ENCODE assay signal across 17 mouse cellular contexts in genomic region chr5:24237201-24237600, GRCm38 (mm10).
A peak's percentile ranks its signal among the peaks of the same experiment; 100 is the strongest.
DNase-seq lines count a peak whose midpoint lies in the region; ATAC-seq lines count a peak whose summit lies in the region.
"Had no signal": no experiment of that assay in that cellular context is flagged by ENCODE, and none has a peak within 500 bp of the region (broad histone marks: within the 10 kb centered on the region; RNA-seq: fewer than 3 reads in every experiment).

No protein-coding gene starts in this region.

- no peak overlapping the region for H3K4me2 ChIP-seq in liver, embryonic 12.5 days
- H3K4me2 ChIP-seq: embryonic facial prominence, embryonic 13.5 days; forebrain, embryonic 13.5 days; heart, embryonic 13.5 days; hindbrain, embryonic 15.5 days; kidney, embryonic 15.5 days had no signal

- H3K9ac ChIP-seq in liver, embryonic 12.5 days: no peak overlapping the region
- H3K9ac ChIP-seq: embryonic facial prominence, embryonic 13.5 days; forebrain, embryonic 13.5 days; heart, embryonic 13.5 days; hindbrain, embryonic 15.5 days; kidney, embryonic 15.5 days had no signal

- no peaks in the 10 kb centered on the region for H3K36me3 ChIP-seq in liver, embryonic 12.5 days
- H3K36me3 ChIP-seq: embryonic facial prominence, embryonic 13.5 days; heart, embryonic 13.5 days; hindbrain, embryonic 15.5 days; kidney, embryonic 15.5 days had no signal

- no peaks in the 10 kb centered on the region for H3K9me3 ChIP-seq in liver, embryonic 12.5 days (replicated peaks)
- H3K9me3 ChIP-seq: embryonic facial prominence, embryonic 13.5 days; forebrain, embryonic 13.5 days; heart, embryonic 13.5 days; hindbrain, embryonic 15.5 days had no signal

- no peaks in the 10 kb centered on the region for H3K4me1 ChIP-seq in liver, embryonic 12.5 days
- H3K4me1 ChIP-seq: embryonic facial prominence, embryonic 13.5 days; forebrain, embryonic 13.5 days; heart, embryonic 13.5 days; hindbrain, embryonic 15.5 days; kidney, embryonic 15.5 days had no signal

- DNase-seq in cerebellum, adult 11-12 months: peak; percentile 36
- peak; percentile 35 for DNase-seq in cerebellum, adult 9-10 months
- peak; percentile 43 to 71 for DNase-seq in cerebellum, postnatal 25 days
- no peak for DNase-seq in thymus, postnatal 14 days
- no peak for DNase-seq in left cerebral cortex, adult 11 months (ENCODE audit: low spot score)
- DNase-seq: adrenal gland, postnatal 10 days; gastrocnemius, postnatal 14 days; heart, postnatal 36 days; kidney, adult 2 months had no signal

- H3K4me3 ChIP-seq in liver, embryonic 12.5 days: no peak overlapping the region
- H3K4me3 ChIP-seq: embryonic facial prominence, embryonic 13.5 days; forebrain, embryonic 13.5 days; heart, embryonic 13.5 days; hindbrain, embryonic 15.5 days; kidney, embryonic 15.5 days had no signal

- 64% methylated on average over 3 of the region's 3 CpGs for WGBS in liver, embryonic 12.5 days (ENCODE audit: insufficient replicate concordance)

- H3K27ac ChIP-seq in liver, embryonic 12.5 days: no peak overlapping the region
- H3K27ac ChIP-seq: embryonic facial prominence, embryonic 13.5 days; forebrain, embryonic 13.5 days; heart, embryonic 13.5 days; hindbrain, embryonic 15.5 days; kidney, embryonic 15.5 days had no signal

- peak; percentile 49; the same call in 1 of the 2 replicates for ATAC-seq in cerebellum, adult (ENCODE audit: insufficient number of reproducible peaks, low FRiP score, low TSS enrichment)
- no peak for ATAC-seq in liver, embryonic 12.5 days
- ATAC-seq: forebrain, embryonic 13.5 days; intestine, embryonic 16.5 days had no signal

- no peaks in the 10 kb centered on the region; the same call in 1 of the 2 replicates for H3K27me3 ChIP-seq in liver, embryonic 12.5 days (replicated peaks)
- H3K27me3 ChIP-seq: embryonic facial prominence, embryonic 13.5 days; forebrain, embryonic 13.5 days; heart, embryonic 13.5 days; hindbrain, embryonic 15.5 days; kidney, embryonic 15.5 days had no signal

Comparison
In these comparisons a context has a peak if more than half of its experiments do, and no peak if none do; other contexts are left out.
1. DNase-seq: peak in cerebellum, adult 11-12 months (single experiment), cerebellum, adult 9-10 months (single experiment) and cerebellum, postnatal 25 days (2 of 2); none in thymus, postnatal 14 days (single experiment) and left cerebral cortex, adult 11 months (single experiment).